Mouse (Mus musculus) thymus, adult 2 months (tissue): ENCODE results near the gene Insl3. TPM values are rescaled to one million over a fixed set of nuclear protein-coding genes. Genes with fewer than 3 reads are reported as not detected.

ENCODE experiments used
- DNase-seq: peaks from one replicate; pipeline ENCODE4 v3.0.0; 2021
- H3K27ac ChIP-seq: fragments of 200-500 bp; 2 replicates; pipeline ENCODE4 v1.5.1; 2012; ENCODE audit warnings: low read length, control low read depth; ENCODE audit not compliant: control insufficient read depth, insufficient read depth
- H3K27me3 ChIP-seq: fragments of 200-500 bp; 2 replicates; pipeline ENCODE4 v1.6.1; 2012; ENCODE audit warnings: mild to moderate bottlenecking, low read length, moderate library complexity, mixed read lengths; ENCODE audit not compliant: control insufficient read depth, insufficient read depth
- H3K36me3 ChIP-seq: fragments of 200-500 bp; 2 replicates; pipeline ENCODE4 v1.6.1; 2012; ENCODE audit warnings: mild to moderate bottlenecking, low read length, moderate library complexity; ENCODE audit not compliant: control insufficient read depth, insufficient read depth
- H3K4me1 ChIP-seq: fragments of 200-500 bp; replicated peaks from 2 replicates; pipeline ENCODE4 v1.6.1; 2012; ENCODE audit warnings: low read length; ENCODE audit not compliant: control insufficient read depth, insufficient read depth
- H3K4me3 ChIP-seq: fragments of 200-500 bp; 2 replicates; pipeline ENCODE4 v1.5.1; 2012; ENCODE audit warnings: mild to moderate bottlenecking, low read length, control low read depth, moderate library complexity; ENCODE audit not compliant: control insufficient read depth, insufficient read depth
- CTCF ChIP-seq: fragments of 200-500 bp; IDR thresholded peaks from 2 replicates; pipeline ENCODE4 v1.5.1; 2012; ENCODE audit warnings: mild to moderate bottlenecking, control low read depth, low read length, moderate library complexity, borderline replicate concordance; ENCODE audit not compliant: control insufficient read depth, poor library complexity, insufficient read depth; ENCODE audit errors: extremely low read depth
- POLR2A ChIP-seq: fragments of 200-500 bp; IDR thresholded peaks from 2 replicates; pipeline ENCODE4 v1.6.1; 2012; ENCODE audit warnings: mild to moderate bottlenecking, low read length, control low read depth, moderate library complexity; ENCODE audit not compliant: control insufficient read depth, poor library complexity, insufficient read depth; ENCODE audit errors: extremely low read depth
- WGBS: fragments of 180-500 bp; shearing (Covaris S2); methylation state at CpG from one replicate; pipeline ENCODE4 v1.1.7; 2018; 5-methylcytosine and 5-hydroxymethylcytosine counted together
- polyA plus RNA-seq: library from polyadenylated mRNA; depleted of rRNA; stranded (reverse); fragments of >200 nt; gene quantifications from 2 replicates; pipeline ENCODE4 v1.2.3, GENCODE M21; 2012; rRNA removed

Gene Insl3
- polyA plus RNA-seq, result 42.6 and 56.8 TPM in 2 replicates

- H3K27me3 ChIP-seq, result peaks cover 15% of the 10 kb centered on the region
- DNase-seq, result no peak
- no peaks in the 10 kb centered on the region for H3K36me3 ChIP-seq
- peaks cover 14% of the 10 kb centered on the region for H3K4me1 ChIP-seq
- H3K4me3 ChIP-seq, result no peak within 1 kb of the TSS
- H3K27ac ChIP-seq, result no peak within 1 kb of the TSS
- 86% methylated on average over 33 of the region's 33 CpGs for WGBS
- no peak for TF ChIP-seq POLR2A
- TF ChIP-seq CTCF, result no peak
These were observed at the start of gene Insl3 for GRCm38 (mm10) chr8:71689028-71689427. Insl3 (plus strand) TSS chr8:71689214.

GRCm38 (mm10) chr8:71639318-71639717 lies 49.7 kb upstream of the Insl3 start:
- Histone ChIP-seq H3K27ac (no peak overlapping the region), H3K36me3 (no peaks in the 10 kb centered on the region), H3K4me3 (no peak overlapping the region), H3K27me3 (no peaks in the 10 kb centered on the region), H3K4me1 (peaks cover 5% of the 10 kb centered on the region)
- DNase-seq, result no peak
- 97% methylated on average over 4 of the region's 4 CpGs for WGBS
- TF ChIP-seq POLR2A, result no peak
- no peak for TF ChIP-seq CTCF

- Histone ChIP-seq H3K27me3 (no peaks in the 10 kb centered on the region), H3K36me3 (no peaks in the 10 kb centered on the region), H3K4me3 (no peak overlapping the region), H3K4me1 (no peaks in the 10 kb centered on the region), H3K27ac (no peak overlapping the region)
- TF ChIP-seq CTCF (no peak), POLR2A (no peak)
- 90% methylated on average over 9 of the region's 9 CpGs for WGBS
- DNase-seq, result no peak
These were observed 43.5 kb upstream of the Insl3 start for GRCm38 (mm10) chr8:71645510-71645909.

GRCm38 (mm10) chr8:71654600-71654999 lies 34.4 kb upstream of the Insl3 start:
- H3K36me3 ChIP-seq, result no peaks in the 10 kb centered on the region
- no peaks in the 10 kb centered on the region for H3K27me3 ChIP-seq
- DNase-seq, result no peak
- H3K4me3 ChIP-seq, result no peak overlapping the region
- 8% methylated on average over 24 of the region's 24 CpGs for WGBS
- TF ChIP-seq CTCF (no peak), POLR2A (no peak)
- peaks cover 12% of the 10 kb centered on the region for H3K4me1 ChIP-seq
- no peak overlapping the region for H3K27ac ChIP-seq

- H3K27me3 ChIP-seq, result no peaks in the 10 kb centered on the region
These were observed 31.2 kb upstream of the Insl3 start for GRCm38 (mm10) chr8:71657816-71658215.

GRCm38 (mm10) chr8:71658515-71659049 lies 30.4 kb upstream of the Insl3 start:
- no peak overlapping the region for H3K4me3 ChIP-seq
- TF ChIP-seq CTCF (no peak), POLR2A (no peak)
- no peak overlapping the region for H3K27ac ChIP-seq
- no peaks in the 10 kb centered on the region for H3K27me3 ChIP-seq
- no peaks in the 10 kb centered on the region for H3K36me3 ChIP-seq
- WGBS, result 34% methylated on average over 17 of the region's 17 CpGs
- no peak for DNase-seq
- H3K4me1 ChIP-seq, result peaks cover 12% of the 10 kb centered on the region

More at GRCm38 (mm10) chr8:71657816-71658215, 31.2 kb upstream of the Insl3 start:
- WGBS, result 31% methylated on average over 9 of the region's 9 CpGs
- Histone ChIP-seq H3K27ac (no peak overlapping the region), H3K4me1 (peaks cover 12% of the 10 kb centered on the region), H3K36me3 (no peaks in the 10 kb centered on the region), H3K4me3 (no peak overlapping the region)
- TF ChIP-seq CTCF (no peak), POLR2A (no peak)
- no peak for DNase-seq

GRCm38 (mm10) chr8:71659751-71660150 lies 29.3 kb upstream of the Insl3 start:
- Histone ChIP-seq H3K27me3 (no peaks in the 10 kb centered on the region), H3K27ac (no peak overlapping the region)
- TF ChIP-seq POLR2A (no peak), CTCF (no peak)

More at GRCm38 (mm10) chr8:71659751-71660150, 29.3 kb upstream of the Insl3 start:
- DNase-seq, result no peak
- Histone ChIP-seq H3K36me3 (no peaks in the 10 kb centered on the region), H3K4me1 (peaks cover 10% of the 10 kb centered on the region), H3K4me3 (no peak overlapping the region)
- WGBS, result 57% methylated on average over 1 of the region's 1 CpGs
